Mouse (Mus musculus) CH12.LX (cell line): Measurements from ENCODE around the gene Cap2. TPM values are rescaled to one million over a fixed set of nuclear protein-coding genes. Genes with fewer than 3 reads are reported as not detected.

Source experiments
- DNase-seq: peaks from one replicate; pipeline ENCODE4 v3.0.0-alpha.2; 2013; ENCODE audit errors: extremely low read depth
- H3K27ac ChIP-seq: 2 replicates; pipeline ENCODE4 v1.5.1; 2012; ENCODE audit warnings: low read depth, mild to moderate bottlenecking, control low read depth, moderate library complexity; ENCODE audit not compliant: insufficient read depth
- H3K27me3 ChIP-seq: replicated peaks from 2 replicates; pipeline ENCODE3; 2012; ENCODE audit warnings: inconsistent platforms
- H3K36me3 ChIP-seq, 2 experiments: replicated peaks in 1 of 2; 2 replicates each; pipeline versions ENCODE3 to v1.6.1; 2012; ENCODE audit warnings: inconsistent platforms in 1 of 2, low read length in 1 of 2, mild to moderate bottlenecking in 1 of 2, mixed read lengths in 1 of 2, moderate library complexity in 1 of 2; ENCODE audit not compliant: control insufficient read depth in 1 of 2, insufficient read depth in 1 of 2
- H3K4me1 ChIP-seq, 2 experiments: 2 replicates each; pipeline ENCODE4 v1.6.1; 2012; ENCODE audit warnings: inconsistent platforms in 1 of 2, moderate library complexity in 1 of 2; ENCODE audit not compliant: insufficient read depth in 2 of 2, control insufficient read depth in 1 of 2
- H3K4me2 ChIP-seq: 2 replicates; pipeline ENCODE4 v1.6.1; 2012; ENCODE audit warnings: low read depth, mild to moderate bottlenecking, control low read depth; ENCODE audit not compliant: poor library complexity, insufficient read depth, severe bottlenecking
- H3K4me3 ChIP-seq, 3 experiments: fragments of 150-350 bp in 1 of 3; sonication (generic) in 1 of 3; replicated peaks in 1 of 3; 2 replicates each; pipeline versions ENCODE3 to v1.5.1; 2011 to 2012; ENCODE audit warnings: low read depth in 2 of 3, low read length in 2 of 3, mild to moderate bottlenecking in 2 of 3, moderate library complexity in 2 of 3, control low read depth in 1 of 3, improper control_type of control experiment in 1 of 3, inconsistent platforms in 1 of 3, mixed read lengths in 1 of 3; ENCODE audit not compliant: poor library complexity in 1 of 3
- H3K79me2 ChIP-seq: replicated peaks from 2 replicates; pipeline ENCODE4 v1.6.1; 2012; ENCODE audit warnings: mild to moderate bottlenecking, moderate library complexity; ENCODE audit not compliant: control insufficient read depth, poor library complexity, insufficient read depth, severe bottlenecking; ENCODE audit errors: extremely low read depth
- H3K9ac ChIP-seq: 2 replicates; pipeline ENCODE4 v1.6.1; 2012; ENCODE audit warnings: low read depth, mild to moderate bottlenecking, control low read depth, moderate library complexity; ENCODE audit not compliant: insufficient read depth
- H3K9me3 ChIP-seq: replicated peaks from 2 replicates; pipeline ENCODE3; 2012; ENCODE audit warnings: low read length, inconsistent platforms, mixed read lengths
- CTCF ChIP-seq, 2 experiments: IDR thresholded peaks in 1 of 2; conservative IDR thresholded peaks in 1 of 2; 2 replicates each; pipeline ENCODE4 v1.5.1; 2011 to 2012; ENCODE audit warnings: low read depth in 2 of 2, low read length in 2 of 2, improper control_type of control experiment in 1 of 2, inconsistent platforms in 1 of 2, mild to moderate bottlenecking in 1 of 2, moderate library complexity in 1 of 2
- E2F4 ChIP-seq: IDR thresholded peaks from 2 replicates; pipeline ENCODE4 v1.6.1; 2011; ENCODE audit warnings: low read depth, low read length, improper control_type of control experiment; ENCODE audit not compliant: insufficient replicate concordance
- ELF1 ChIP-seq: IDR thresholded peaks from 2 replicates; pipeline ENCODE4 v1.6.1; 2014; ENCODE audit warnings: low read depth, mild to moderate bottlenecking, inconsistent platforms, low read length, improper control_type of control experiment
- ETS1 ChIP-seq: conservative IDR thresholded peaks from 2 replicates; pipeline ENCODE4 v1.6.1; 2012; ENCODE audit warnings: low read depth, mild to moderate bottlenecking, inconsistent platforms, low read length, improper control_type of control experiment, moderate library complexity
- IRF4 ChIP-seq: IDR thresholded peaks from 2 replicates; pipeline ENCODE4 v1.6.1; 2014; ENCODE audit warnings: low read depth, mild to moderate bottlenecking, inconsistent platforms, low read length, improper control_type of control experiment
- KAT2A ChIP-seq: IDR thresholded peaks from 2 replicates; pipeline ENCODE4 v1.6.1; 2012; ENCODE audit warnings: low read length, improper control_type of control experiment, inconsistent platforms; ENCODE audit not compliant: insufficient replicate concordance
- MAFK ChIP-seq: IDR thresholded peaks from 2 replicates; pipeline ENCODE4 v1.6.1; 2011; ENCODE audit warnings: low read length, improper control_type of control experiment; ENCODE audit not compliant: insufficient replicate concordance
- MEF2A ChIP-seq: IDR thresholded peaks from 2 replicates; pipeline ENCODE4 v1.6.1; 2014; ENCODE audit warnings: low read depth, mild to moderate bottlenecking, inconsistent platforms, low read length, improper control_type of control experiment, borderline replicate concordance
- MYC ChIP-seq: IDR thresholded peaks from 2 replicates; pipeline ENCODE4 v1.6.1; 2011; ENCODE audit warnings: low read depth, mild to moderate bottlenecking, improper control_type of control experiment, low read length
- NELFE ChIP-seq: IDR thresholded peaks from 2 replicates; pipeline ENCODE4 v1.6.1; 2011; ENCODE audit warnings: low read depth, low read length, improper control_type of control experiment
- POLR2A ChIP-seq: IDR thresholded peaks from 2 replicates; pipeline ENCODE4 v1.6.1; 2011; ENCODE audit warnings: low read depth, mild to moderate bottlenecking, improper control_type of control experiment, low read length
- RAD21 ChIP-seq: IDR thresholded peaks from 2 replicates; pipeline ENCODE4 v1.6.1; 2011; ENCODE audit warnings: low read depth, mild to moderate bottlenecking, low read length, improper control_type of control experiment, moderate library complexity
- RCOR1 ChIP-seq: conservative IDR thresholded peaks from 2 replicates; pipeline ENCODE4 v1.6.1; 2012; ENCODE audit warnings: low read depth, mild to moderate bottlenecking, inconsistent platforms, low read length, improper control_type of control experiment
- TBP ChIP-seq: conservative IDR thresholded peaks from 2 replicates; pipeline ENCODE4 v1.6.1; 2011; ENCODE audit warnings: low read depth, low read length, improper control_type of control experiment
- TCF12 ChIP-seq: IDR thresholded peaks from 2 replicates; pipeline ENCODE4 v1.6.1; 2014; ENCODE audit warnings: low read depth, mild to moderate bottlenecking, inconsistent platforms, low read length, improper control_type of control experiment
- ZKSCAN1 ChIP-seq: IDR thresholded peaks from 2 replicates; pipeline ENCODE4 v1.6.1; 2012; ENCODE audit warnings: low read depth, inconsistent platforms, low read length, improper control_type of control experiment, borderline replicate concordance
- dilution Hi-C: fragments of 300-500 bp; cut with MboI; formaldehyde crosslinking; loops from 2 replicates; pipeline ENCODE4 v1.14.3; 2020; ENCODE audit warnings: low sequenced_read_pairs; ENCODE audit not compliant: extremely low pct_unique_long_range_greater_than_20kb, extremely low pct_ligation_motif_present
- in situ Hi-C: fragments of 300-500 bp; cut with MboI; formaldehyde crosslinking; loops from 3 replicates; pipeline ENCODE4 v1.14.3; 2019; ENCODE audit warnings: low sequenced_read_pairs, low pct_ligation_motif_present, low pct_unique_long_range_greater_than_20kb, mixed read lengths
- polyA plus RNA-seq: library from polyadenylated mRNA; unstranded; fragments of >175 nt; gene quantifications from 2 replicates; pipeline ENCODE4 v1.2.1, GENCODE M21; 2012; ENCODE audit warnings: low read depth; ENCODE audit not compliant: insufficient read length
- total RNA-seq, 2 experiments: library from RNA; depleted of rRNA; stranded (reverse); fragments of 300-350 nt in 1 of 2; fragments of >200 nt in 1 of 2; gene quantifications; 2 replicates each; pipeline ENCODE4 v1.2.3; 2012 to 2014

Cap2 gene
- total and polyA plus RNA-seq, 3 experiments = 0.04 to 0.11 TPM; not detected in 1

GRCm38 (mm10) chr13:46627841-46628240 lies 126.2 kb downstream of the Cap2 start:
- TF ChIP-seq MEF2A (no peak), ELF1 (no peak), TBP (no peak), RAD21 (no peak), ZKSCAN1 (no peak), RCOR1 (no peak), E2F4 (no peak), TCF12 (no peak), POLR2A (no peak), ETS1 (no peak), MYC (no peak), MAFK (no peak), IRF4 (no peak), CTCF (conservative IDR thresholded peaks at IDR 0.05 in 1 of 2, IDR thresholded peaks at IDR 0.05 in 1 of 2; ENCODE audit: low read depth in 2 of 2, low read length in 2 of 2) (no peak)
- dilution Hi-C loops = no loop called here
- Histone ChIP-seq H3K27ac (no peak overlapping the region), H3K4me1 (no peaks in the 10 kb centered on the region), H3K79me2 (no peaks in the 10 kb centered on the region), H3K9ac (no peak overlapping the region), H3K9me3 (peaks cover 3% of the 10 kb centered on the region), H3K4me2 (no peak overlapping the region), H3K4me3 (no peak overlapping the region), H3K36me3 (no peaks in the 10 kb centered on the region), H3K27me3 (peaks cover 13% of the 10 kb centered on the region)
- in situ Hi-C loops = no loop called here
- DNase-seq = no peak

GRCm38 (mm10) chr13:46629391-46629790 lies 127.7 kb downstream of the Cap2 start:
- Histone ChIP-seq H3K27ac (no peak overlapping the region), H3K4me2 (no peak overlapping the region), H3K4me3 (no peak overlapping the region), H3K9ac (no peak overlapping the region), H3K9me3 (no peaks in the 10 kb centered on the region), H3K27me3 (peaks cover 3% of the 10 kb centered on the region), H3K36me3 (no peaks in the 10 kb centered on the region), H3K4me1 (peaks cover 0 to 8% of the 10 kb centered on the region in 2 experiments; a peak in 1 of 4 replicates), H3K79me2 (no peaks in the 10 kb centered on the region)
- dilution Hi-C loops (no loop called here), in situ Hi-C loops (no loop called here)
- no peak for DNase-seq
- TF ChIP-seq NELFE = no peak
- no peak for TF ChIP-seq KAT2A
